Mouse (Mus musculus): ENCODE results near the gene Tsks.

The Tsks gene

GRCm38 (mm10) chr7:44952611-44953306 lies 9.8 kb downstream of the Tsks start:
- DNase-seq: peak; percentile 95 to 96

GRCm38 (mm10) chr7:44953561-44953960 lies 10.6 kb downstream of the Tsks start:
- no peak for DNase-seq

DNA sequence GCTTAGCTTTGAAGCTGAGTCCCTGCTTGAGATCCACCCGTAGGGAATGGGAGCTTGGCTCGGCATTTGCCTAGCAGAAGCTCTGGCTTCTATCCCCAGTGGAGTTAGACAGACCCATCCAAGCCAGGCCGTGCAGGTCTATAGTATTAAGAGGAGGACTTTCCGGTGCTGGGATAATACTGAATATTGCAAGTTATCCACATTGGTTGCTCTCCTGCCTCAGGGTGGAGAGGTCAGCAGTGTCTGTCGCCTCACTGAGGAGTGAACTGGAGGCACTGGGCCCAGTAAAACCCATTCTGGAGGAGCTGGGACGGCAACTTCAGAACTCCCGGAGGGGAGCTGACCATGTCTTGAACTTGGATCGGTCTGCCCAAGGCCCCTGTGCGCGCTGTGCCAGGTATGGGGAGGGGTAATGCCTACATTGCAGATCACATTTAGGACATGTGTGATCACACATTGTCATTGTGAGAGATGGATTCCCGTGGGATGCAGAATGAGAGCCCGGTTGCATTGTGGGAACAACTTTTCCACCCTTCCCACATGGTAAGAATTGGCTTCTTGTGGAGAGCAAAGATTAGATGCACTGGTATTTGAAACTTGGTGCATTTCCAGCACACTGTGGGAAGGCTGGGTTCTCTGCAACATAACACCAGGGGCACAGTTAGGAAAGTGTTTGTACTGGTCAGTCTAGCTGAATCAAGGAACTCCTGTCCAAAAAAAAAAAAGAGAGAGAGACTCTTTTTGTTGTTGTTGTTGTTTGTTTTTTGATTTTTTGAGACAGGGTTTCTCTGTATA lies 11.3 kb downstream of the Tsks start:
- no peak for DNase-seq

GRCm38 (mm10) chr7:44955628-44956027 lies 12.6 kb downstream of the Tsks start:
- no peak for DNase-seq

DNA sequence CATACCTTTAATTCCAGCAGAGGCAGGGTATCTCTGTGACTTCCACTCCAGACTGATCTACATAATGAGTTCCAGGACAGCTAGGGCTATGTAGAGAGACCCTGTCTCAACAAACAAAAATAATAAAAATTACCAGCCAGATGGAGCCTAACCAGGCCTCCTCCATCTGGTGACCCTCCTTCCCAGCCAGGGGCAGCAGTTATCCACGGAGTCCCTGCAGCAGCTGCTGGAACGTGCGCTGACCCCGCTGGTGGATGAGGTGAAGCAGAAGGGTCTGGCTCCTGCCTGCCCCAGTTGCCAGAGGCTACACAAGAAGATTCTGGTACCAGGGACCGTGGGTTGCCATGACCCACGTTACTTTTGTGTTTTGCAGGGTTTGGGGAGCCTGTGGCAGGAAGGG lies 13.3 kb downstream of the Tsks start:
- no peak for DNase-seq

DNA sequence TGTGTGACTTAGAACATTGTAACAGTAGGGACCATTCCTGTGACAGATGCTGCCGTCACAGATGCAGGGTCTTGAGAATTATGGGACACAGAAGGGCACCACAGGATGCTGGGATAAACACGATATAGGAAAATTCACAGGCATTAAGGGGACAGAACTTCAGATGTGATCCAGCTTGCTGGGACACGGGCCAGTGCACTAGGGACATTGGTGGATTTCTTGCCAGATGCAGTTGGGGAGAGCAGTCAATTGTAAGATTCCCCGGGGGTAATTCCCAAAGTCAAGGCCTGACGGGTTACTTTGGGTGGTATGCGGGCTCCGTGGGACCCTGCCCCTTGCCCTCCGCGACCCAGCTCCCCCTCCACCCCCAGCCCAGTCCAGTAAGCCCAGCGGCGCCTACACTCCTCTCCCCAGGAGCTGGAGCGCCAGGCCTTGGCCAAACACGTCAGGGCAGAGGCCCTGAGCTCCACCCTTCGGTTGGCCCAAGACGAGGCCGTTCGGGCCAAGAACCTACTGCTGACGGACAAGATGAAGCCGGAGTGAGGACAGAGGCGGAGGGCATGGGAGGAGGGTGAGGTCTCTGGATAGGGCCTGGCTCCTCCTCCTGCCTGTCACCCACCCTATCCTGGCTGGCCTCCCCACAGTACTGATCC lies 14.3 kb downstream of the Tsks start:
- peak; percentile 57 to 85 for DNase-seq

- peak in 1 of 2 experiments; percentile 59 for DNase-seq
Observed at GRCm38 (mm10) chr7:44958208-44958607, 15.2 kb downstream of the Tsks start.

DNA sequence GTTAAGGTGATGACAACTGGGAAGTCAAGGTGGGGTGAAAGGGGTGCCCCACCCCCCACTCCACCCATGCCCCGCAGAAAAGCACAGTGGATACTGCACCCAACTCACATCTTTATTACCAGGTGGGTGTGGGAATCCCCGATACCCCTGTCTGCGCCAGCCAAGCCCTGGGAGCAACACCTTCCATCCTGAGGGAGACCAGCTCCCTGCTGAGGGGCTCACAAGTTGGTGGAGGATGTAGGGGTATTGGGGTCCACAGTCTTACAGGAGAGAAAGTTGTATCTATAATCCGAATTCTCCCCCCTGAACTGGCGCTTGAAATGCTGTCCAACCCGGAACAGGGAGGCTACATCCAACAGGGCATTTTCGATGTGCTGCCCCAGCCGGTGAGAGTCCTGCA lies 16.3 kb downstream of the Tsks start:
- DNase-seq: no peak

DNA sequence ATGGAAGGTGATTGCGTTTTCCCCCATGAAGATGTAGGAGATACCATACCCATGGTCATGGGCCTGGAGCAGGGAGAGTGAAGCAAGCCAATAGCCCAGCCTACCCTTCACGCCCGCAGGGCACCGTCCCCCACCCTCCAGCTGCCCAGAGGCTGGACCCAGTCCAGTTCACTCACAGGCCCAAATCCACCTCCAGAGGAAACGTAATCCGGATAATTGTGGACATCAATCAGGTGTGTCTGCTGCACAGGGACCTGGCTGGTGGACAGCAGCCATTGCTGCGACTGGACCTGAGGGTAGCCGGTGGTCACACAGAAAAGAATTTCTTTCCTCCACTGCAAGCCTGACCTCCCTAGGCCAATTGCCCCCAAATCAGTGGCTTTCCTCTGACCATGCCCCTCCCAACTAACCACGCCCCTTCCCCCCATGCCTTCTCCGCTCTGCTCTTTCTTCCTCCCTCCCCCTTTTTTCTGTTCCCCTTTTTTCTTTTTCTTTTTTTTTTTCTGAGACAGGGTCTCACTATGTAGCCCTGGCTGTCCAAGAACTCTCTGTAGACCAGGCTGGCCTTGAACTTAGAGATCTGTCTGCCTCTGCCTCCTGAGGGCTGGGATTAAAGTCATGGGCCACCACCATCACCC lies 17.0 kb downstream of the Tsks start:
- no peak for DNase-seq

- DNase-seq: no peak
Observed at GRCm38 (mm10) chr7:44960512-44960910, 17.5 kb downstream of the Tsks start.

DNA sequence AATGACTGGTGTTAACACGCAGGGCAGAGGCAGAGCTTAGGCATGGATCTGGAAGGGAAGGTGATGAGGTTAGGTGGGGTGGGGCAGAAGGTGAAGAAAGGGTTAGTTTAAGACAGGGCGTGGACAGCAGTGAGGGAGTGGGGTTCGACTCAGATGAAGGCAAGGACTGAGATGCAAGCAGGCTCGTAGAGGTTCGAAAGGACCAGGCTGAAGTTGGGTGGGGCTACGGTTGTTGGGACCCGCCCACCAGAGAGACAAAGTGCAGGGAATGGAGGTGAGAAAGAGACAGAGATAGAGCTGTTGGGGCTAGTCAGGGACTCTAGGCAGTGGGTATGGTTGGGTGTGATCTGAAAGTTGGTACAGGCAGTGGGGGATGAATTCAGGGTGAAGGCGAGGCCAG lies 19.3 kb downstream of the Tsks start:
- no peak for DNase-seq

DNA sequence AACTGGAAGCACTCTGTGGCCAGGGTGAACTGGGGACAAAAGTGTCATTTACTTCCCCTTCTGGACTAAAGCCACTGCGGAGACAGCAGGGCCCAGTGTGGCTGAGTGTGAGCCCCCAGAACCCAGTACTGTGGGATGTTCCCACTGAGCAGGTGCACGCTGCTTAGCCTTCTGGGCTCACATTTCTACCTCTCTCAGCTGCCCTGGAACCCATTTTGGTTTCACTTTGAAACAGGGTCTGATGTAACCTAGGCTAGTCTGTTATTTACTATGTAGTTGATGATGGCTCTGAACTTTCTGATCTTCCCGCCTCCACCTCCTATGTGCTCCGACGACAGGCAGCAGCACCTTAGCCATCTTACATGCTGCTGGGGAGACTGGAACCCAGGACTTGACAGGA lies 19.8 kb downstream of the Tsks start:
- no peak for DNase-seq

GRCm38 (mm10) chr7:44964990-44965389 lies 22.0 kb downstream of the Tsks start:
- no peak for DNase-seq

DNA sequence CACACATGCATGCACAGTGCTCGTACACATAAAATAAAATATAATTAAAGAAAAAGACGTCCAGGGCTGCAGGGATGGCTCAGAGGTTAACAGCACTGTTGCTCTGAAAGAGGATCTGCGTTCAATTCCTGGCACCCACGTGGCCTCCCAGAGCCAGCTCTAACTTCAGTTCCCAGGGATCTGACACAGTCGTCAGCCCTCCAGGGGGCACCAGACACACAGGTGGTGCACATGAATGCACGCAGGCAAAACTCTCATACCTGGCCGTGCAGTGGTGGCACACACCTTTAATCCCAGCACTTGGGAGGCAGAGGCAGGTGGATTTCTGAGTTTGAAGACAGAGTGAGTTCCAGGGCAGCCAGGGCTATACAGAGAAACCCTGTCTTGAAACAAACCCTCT lies 23.0 kb downstream of the Tsks start:
- DNase-seq: no peak

GRCm38 (mm10) chr7:44966638-44967037 lies 23.6 kb downstream of the Tsks start:
- peak in 1 of 2 experiments; percentile 14 for DNase-seq

DNA sequence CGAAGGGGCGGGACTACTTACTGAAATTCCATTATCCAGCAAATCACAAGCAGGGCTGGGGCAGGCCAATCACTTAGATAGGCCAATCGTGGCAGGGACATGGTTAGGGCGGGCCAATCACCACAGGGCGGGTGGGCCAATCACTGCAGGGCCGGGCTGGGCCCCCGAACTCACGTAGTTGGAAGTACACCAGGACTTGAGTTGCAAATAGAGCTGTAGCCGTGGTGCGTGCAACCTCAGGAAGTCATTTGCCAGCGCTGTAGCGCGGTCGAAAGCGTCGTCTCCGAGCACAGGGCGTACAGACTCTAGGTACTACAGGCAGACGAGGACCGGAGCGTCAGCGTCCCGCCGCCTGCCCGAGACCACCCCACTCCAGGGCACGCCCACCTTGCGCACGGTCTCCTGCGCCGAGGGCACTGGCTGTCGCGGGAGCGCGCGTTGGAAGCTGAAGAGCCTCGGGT lies 27.3 kb downstream of the Tsks start:
- DNase-seq: peak; percentile 89 to 92

DNA sequence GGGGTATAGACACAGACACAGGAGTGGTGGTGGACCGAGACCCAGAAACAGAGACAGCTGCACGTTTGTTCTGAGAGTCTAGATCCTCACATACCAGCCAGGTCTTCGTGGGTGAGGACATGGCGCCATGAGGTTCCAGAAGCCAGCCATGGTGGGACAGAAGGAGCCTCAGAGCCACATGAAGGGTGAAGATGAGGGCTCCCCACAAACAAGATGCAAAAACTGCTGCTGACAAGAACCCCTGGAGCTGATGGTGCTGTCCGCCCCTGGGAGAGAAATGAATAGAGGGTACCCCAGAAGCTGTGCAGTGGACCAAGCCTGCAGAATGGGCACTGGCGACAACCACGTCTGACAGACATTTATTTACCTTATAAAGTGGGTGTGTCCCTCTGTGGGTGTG lies 28.1 kb downstream of the Tsks start:
- DNase-seq: peak in 1 of 2 experiments; percentile 15

- peak in 1 of 2 experiments; percentile 19 for DNase-seq
Observed at GRCm38 (mm10) chr7:44973415-44974130, 30.6 kb downstream of the Tsks start.

DNA sequence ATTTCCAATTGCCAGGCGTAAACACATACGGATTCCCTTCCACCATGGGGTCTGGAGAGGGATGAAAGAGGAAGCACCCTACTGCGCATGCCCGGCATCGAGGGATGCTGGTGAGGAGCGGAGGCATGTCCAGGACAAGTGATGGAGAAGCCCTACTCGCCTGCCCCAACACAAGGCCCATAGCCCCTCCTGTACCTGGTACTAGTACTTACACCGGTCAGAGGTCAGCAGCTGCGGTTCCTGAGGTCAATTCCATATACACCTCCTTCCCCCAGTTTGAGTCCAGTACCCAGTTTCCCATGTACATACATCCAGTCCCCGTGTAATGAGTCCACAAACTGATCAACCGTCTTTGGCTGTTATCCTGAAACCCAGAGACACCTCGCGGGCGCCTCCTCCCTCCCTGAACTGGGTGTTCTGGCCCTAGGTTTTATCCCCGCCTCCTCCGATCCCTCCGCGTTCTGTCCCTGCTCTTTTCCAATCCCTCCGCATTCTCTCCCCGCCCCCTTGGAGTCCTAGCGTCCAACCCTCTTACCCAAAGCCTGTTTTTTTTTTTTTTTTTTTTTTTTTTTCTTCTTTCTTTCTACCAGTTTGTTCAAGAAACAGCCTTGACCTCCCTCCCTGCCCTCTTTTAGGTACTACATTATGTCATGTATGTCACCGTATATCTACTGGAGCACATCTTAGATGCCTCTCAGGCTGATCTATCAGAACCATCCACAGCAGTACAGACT lies 31.5 kb downstream of the Tsks start, which contains the start of gene Cpt1c:
Cpt1c (minus strand) TSS at position 469 of the 734 bp plus-strand sequence.
- DNase-seq: peak; percentile 82 to 85

GRCm38 (mm10) chr7:44975117-44975419 lies 32.1 kb downstream of the Tsks start:
- DNase-seq: no peak

DNA sequence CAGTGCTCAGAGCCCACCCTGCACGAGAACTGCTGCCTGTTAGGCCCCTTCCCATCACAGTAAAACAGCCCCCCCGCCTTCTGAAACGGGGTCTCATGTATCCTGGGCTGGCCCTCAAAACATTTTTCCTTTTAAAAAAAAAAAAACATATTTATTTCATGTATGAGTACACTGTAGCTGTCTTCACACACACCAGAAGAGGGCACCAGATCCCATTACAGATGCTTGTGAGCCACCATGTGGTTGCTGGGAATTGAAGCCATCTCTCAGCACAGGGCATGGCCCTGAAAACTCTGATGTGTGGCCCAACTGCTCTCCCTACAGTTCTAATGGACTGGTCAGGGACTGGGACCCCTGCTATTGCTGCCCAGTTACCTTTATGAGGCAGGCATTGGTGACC lies 35.3 kb downstream of the Tsks start:
- DNase-seq: no peak

DNA sequence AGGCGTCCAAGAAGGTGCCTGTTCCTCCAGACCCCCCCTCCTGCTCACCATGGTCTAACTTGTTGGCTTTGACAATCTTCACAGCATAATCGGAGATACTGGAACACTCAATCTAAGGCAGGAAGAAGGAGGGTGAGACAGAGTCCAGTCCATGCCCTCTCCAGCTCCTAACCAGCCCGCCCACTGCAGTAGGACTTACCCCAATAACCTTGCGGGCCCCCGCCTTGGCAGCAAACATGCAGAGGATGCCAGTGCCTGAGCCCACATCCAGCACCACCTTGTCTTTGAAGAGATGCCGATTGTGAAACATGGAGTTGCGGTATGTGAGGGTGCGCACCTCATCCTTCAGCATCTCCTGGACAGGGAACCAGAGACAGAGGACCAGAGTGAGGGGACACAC lies 38.5 kb downstream of the Tsks start:
- DNase-seq: no peak
